Mouse (Mus musculus) ovary, adult 18-20 months (tissue): ENCODE measurements at regions not wholly inside any gene's neighbourhood (a gene's known extent, or its start where the extent isn't known, plus 50 kb on each side); places are given as distances from the start of the nearest gene placed in this dataset.

Experiments used
- DNase-seq: peaks from one replicate; pipeline ENCODE4 v3.0.0; 2022; ENCODE audit warnings: low spot score, mixed read lengths

GRCm38 (mm10) chr16:93014991-93015390 is 189.0 kb upstream of the Runx1 start:
- no peak for DNase-seq

GRCm38 (mm10) chr16:93013881-93014280 is 187.9 kb upstream of the Runx1 start:
- DNase-seq: no peak

GRCm38 (mm10) chr16:93013256-93013655 is 187.3 kb upstream of the Runx1 start:
- no peak for DNase-seq

GRCm38 (mm10) chr16:93011474-93011873 is 185.5 kb upstream of the Runx1 start:
- DNase-seq: no peak

- DNase-seq: peak; percentile 33
Measured at GRCm38 (mm10) chr16:93006321-93006984, 180.5 kb upstream of the Runx1 start.

- no peak for DNase-seq
Measured at GRCm38 (mm10) chr16:93005470-93005869, 179.5 kb upstream of the Runx1 start.

GRCm38 (mm10) chr16:93003830-93004229 is 177.9 kb upstream of the Runx1 start:
- no peak for DNase-seq

- no peak for DNase-seq
Measured at GRCm38 (mm10) chr16:92998689-92999088, 172.7 kb upstream of the Runx1 start.

GRCm38 (mm10) chr16:92997636-92998035 is 171.7 kb upstream of the Runx1 start:
- DNase-seq: no peak

- DNase-seq: no peak
Measured at GRCm38 (mm10) chr16:92995993-92996350, 170.0 kb upstream of the Runx1 start.

- no peak for DNase-seq
Measured at GRCm38 (mm10) chr16:92995132-92995992, 169.4 kb upstream of the Runx1 start.

- DNase-seq: no peak
Measured at GRCm38 (mm10) chr16:92992876-92993275, 166.9 kb upstream of the Runx1 start.

- no peak for DNase-seq
Measured at GRCm38 (mm10) chr16:92991405-92991804, 165.5 kb upstream of the Runx1 start.

- no peak for DNase-seq
Measured at GRCm38 (mm10) chr16:92988416-92988815, 162.5 kb upstream of the Runx1 start.

- DNase-seq: no peak
Measured at GRCm38 (mm10) chr16:92988000-92988399, 162.1 kb upstream of the Runx1 start.

GRCm38 (mm10) chr16:92985768-92986167 is 159.8 kb upstream of the Runx1 start:
- DNase-seq: no peak

GRCm38 (mm10) chr16:92982934-92983333 is 157.0 kb upstream of the Runx1 start:
- DNase-seq: no peak

- no peak for DNase-seq
Measured at GRCm38 (mm10) chr16:92979620-92980330, 153.8 kb upstream of the Runx1 start.

- DNase-seq: no peak
Measured at GRCm38 (mm10) chr16:92976097-92976496, 150.1 kb upstream of the Runx1 start.

GRCm38 (mm10) chr16:92975090-92975489 is 149.1 kb upstream of the Runx1 start:
- no peak for DNase-seq

- no peak for DNase-seq
Measured at GRCm38 (mm10) chr16:92972681-92973080, 146.7 kb upstream of the Runx1 start.

- DNase-seq: no peak
Measured at GRCm38 (mm10) chr16:92971956-92972355, 146.0 kb upstream of the Runx1 start.

GRCm38 (mm10) chr16:92970587-92970986 is 144.6 kb upstream of the Runx1 start:
- DNase-seq: no peak
